Mouse (Mus musculus) bone marrow macrophage, adult 2 months (primary cell): ENCODE measurements around the gene Ywhag.

ENCODE experiments used
- CTCF ChIP-seq: IDR thresholded peaks from 2 replicates; pipeline ENCODE4 v1.5.1; 2012; ENCODE audit warnings: low read depth, mild to moderate bottlenecking, low read length, moderate library complexity
- POLR2A ChIP-seq: IDR thresholded peaks from 2 replicates; pipeline ENCODE4 v1.6.1; 2012; ENCODE audit warnings: mild to moderate bottlenecking, low read depth, low read length, borderline replicate concordance

GRCm38 (mm10) chr5:135935176-135935523 is 734 bp upstream of the Ywhag start:
- TF ChIP-seq POLR2A (no peak), CTCF (no peak)
